Mouse (Mus musculus) ES-E14 (cell line): ENCODE data around the gene Fanca. TPM values are rescaled to one million over a fixed set of nuclear protein-coding genes. Genes with fewer than 3 reads are reported as not detected.

ENCODE experiments used
- DNase-seq: peaks from one replicate; pipeline ENCODE4 v3.0.0-alpha.2; 2013; ENCODE audit warnings: low read depth, low spot score
- H3K27ac ChIP-seq: 2 replicates; pipeline ENCODE4 v1.5.1; 2012; ENCODE audit warnings: low read depth, mild to moderate bottlenecking, low read length, moderate library complexity, mixed read lengths; ENCODE audit not compliant: poor library complexity, insufficient read depth, severe bottlenecking
- H3K36me3 ChIP-seq: 2 replicates; pipeline ENCODE4 v1.6.1; 2012; ENCODE audit warnings: mild to moderate bottlenecking, low read length, moderate library complexity, mixed read lengths; ENCODE audit not compliant: control insufficient read depth, poor library complexity, insufficient read depth, severe bottlenecking
- H3K4me1 ChIP-seq, 2 experiments: fragments of 150-350 bp in 1 of 2; sonication (generic) in 1 of 2; 2 replicates each; pipeline ENCODE4 v1.6.1; 2012; ENCODE audit warnings: low read length in 2 of 2, mild to moderate bottlenecking in 1 of 2, mixed read lengths in 1 of 2; ENCODE audit not compliant: control insufficient read depth in 2 of 2, insufficient read depth in 2 of 2, poor library complexity in 1 of 2
- H3K4me3 ChIP-seq, 2 experiments: fragments of 150-350 bp in 1 of 2; sonication (generic) in 1 of 2; 2 replicates each; pipeline ENCODE4 v1.5.1; 2012; ENCODE audit warnings: low read length in 2 of 2, low read depth in 1 of 2, mild to moderate bottlenecking in 1 of 2, mixed read lengths in 1 of 2; ENCODE audit not compliant: insufficient read depth in 1 of 2, poor library complexity in 1 of 2, severe bottlenecking in 1 of 2
- H3K9ac ChIP-seq: 2 replicates; pipeline ENCODE4 v1.6.1; 2012; ENCODE audit warnings: low read depth, mild to moderate bottlenecking, low read length, mixed read lengths; ENCODE audit not compliant: poor library complexity, insufficient read depth, severe bottlenecking
- H3K9me3 ChIP-seq: fragments of 150-350 bp; sonication (generic); 2 replicates; pipeline ENCODE4 v1.6.1; 2012; ENCODE audit warnings: low read depth, mild to moderate bottlenecking, low read length; ENCODE audit not compliant: control insufficient read depth, insufficient read depth
- CHD2 ChIP-seq: IDR thresholded peaks from 2 replicates; pipeline ENCODE4 v1.6.1; 2014; ENCODE audit warnings: mild to moderate bottlenecking, low read depth, low read length, inconsistent platforms
- HCFC1 ChIP-seq: IDR thresholded peaks from 2 replicates; pipeline ENCODE4 v1.6.1; 2012; ENCODE audit warnings: low read length, inconsistent platforms, borderline replicate concordance; ENCODE audit not compliant: insufficient read depth
- MAFK ChIP-seq: IDR thresholded peaks from 2 replicates; pipeline ENCODE4 v1.6.1; 2014; ENCODE audit warnings: mild to moderate bottlenecking, low read depth, low read length, inconsistent platforms; ENCODE audit not compliant: insufficient read depth
- ZC3H11A ChIP-seq: IDR thresholded peaks from 2 replicates; pipeline ENCODE4 v1.6.1; 2012; ENCODE audit warnings: low read depth, mild to moderate bottlenecking, inconsistent platforms, low read length, borderline replicate concordance
- ZNF384 ChIP-seq: IDR thresholded peaks from 2 replicates; pipeline ENCODE4 v1.6.1; 2012; ENCODE audit warnings: low read depth, low read length, inconsistent platforms
- in situ Hi-C, 2 experiments: fragments of 600-800 bp; cut with MboI; formaldehyde crosslinking; loops; one replicate each; pipeline ENCODE4 v1.15.1; 2025; ENCODE audit warnings: low sequenced_read_pairs in 2 of 2, inconsistent platforms in 1 of 2; ENCODE audit not compliant: unreplicated experiment in 2 of 2
- total RNA-seq: library from RNA; depleted of rRNA; stranded (reverse); fragments of 300-350 nt; gene quantifications from 2 replicates; pipeline ENCODE4 v1.2.3, GENCODE M21; 2012

Gene Fanca
- total RNA-seq, 1 experiment = 31.7 TPM

DNA sequence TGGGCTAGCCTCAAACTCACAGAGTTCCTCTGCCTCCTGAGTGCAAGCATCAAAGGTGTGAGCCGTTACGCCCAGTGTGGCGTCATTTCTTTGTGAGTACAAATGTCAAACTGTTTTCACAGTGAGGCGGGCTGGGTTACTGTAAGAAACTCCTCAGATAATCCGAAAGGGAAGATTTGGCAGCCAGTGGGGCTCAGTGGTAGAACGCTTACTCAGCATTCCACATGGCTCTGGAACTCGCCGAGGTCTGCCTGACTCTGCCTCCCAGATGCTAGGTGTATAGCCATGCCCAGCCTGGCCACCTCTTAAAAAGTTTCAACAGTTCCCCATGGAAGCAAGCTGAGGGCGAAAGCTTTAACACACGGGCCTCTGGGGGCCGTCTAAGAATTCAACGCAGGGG is 33.7 kb upstream of the Fanca start:
- peaks cover 7% of the 10 kb centered on the region; the same call in 1 of the 2 replicates for H3K36me3 ChIP-seq
- TF ChIP-seq CHD2 = no peak
- TF ChIP-seq MAFK = peak; percentile 75
- H3K27ac ChIP-seq = no peak overlapping the region
- no peak overlapping the region for H3K9ac ChIP-seq
- H3K4me1 ChIP-seq = peaks cover 2% of the 10 kb centered on the region in 2 experiments; a peak in 2 of 4 replicates
- no peaks in the 10 kb centered on the region for H3K9me3 ChIP-seq
- in situ Hi-C loops = no loop called here
- H3K4me3 ChIP-seq = no peak overlapping the region
- DNase-seq = no peak

DNA sequence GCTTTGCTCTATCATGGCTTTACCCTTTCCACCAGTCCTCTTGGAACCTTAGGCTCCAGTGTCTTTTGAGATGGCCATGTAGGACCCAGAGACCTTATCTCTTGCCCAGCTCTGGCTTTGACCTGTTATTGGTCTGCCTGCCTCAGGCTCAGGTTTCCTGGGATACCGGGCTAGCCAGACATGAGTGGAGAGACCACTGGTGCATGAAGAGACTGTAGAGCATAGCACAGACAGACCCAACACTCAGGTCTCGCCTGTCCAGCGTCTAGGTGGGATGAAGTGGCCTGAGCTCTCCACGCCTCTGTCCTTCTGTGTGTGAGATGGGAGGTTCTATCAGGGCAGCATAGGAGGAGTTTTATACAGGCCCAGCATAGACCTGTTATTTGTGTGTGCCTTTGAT is 30.7 kb upstream of the Fanca start:
- H3K9me3 ChIP-seq = no peaks in the 10 kb centered on the region
- H3K9ac ChIP-seq = no peak overlapping the region
- no peak overlapping the region for H3K27ac ChIP-seq
- TF ChIP-seq HCFC1 (no peak), ZC3H11A (no peak), CHD2 (no peak), ZNF384 (no peak), MAFK (no peak)
- peaks cover 3% of the 10 kb centered on the region; the same call in 1 of the 2 replicates for H3K36me3 ChIP-seq
- DNase-seq = no peak
- H3K4me1 ChIP-seq = peaks cover 2% of the 10 kb centered on the region in 2 experiments; a peak in 2 of 4 replicates
- in situ Hi-C loops = no loop called here
- no peak overlapping the region for H3K4me3 ChIP-seq

DNA sequence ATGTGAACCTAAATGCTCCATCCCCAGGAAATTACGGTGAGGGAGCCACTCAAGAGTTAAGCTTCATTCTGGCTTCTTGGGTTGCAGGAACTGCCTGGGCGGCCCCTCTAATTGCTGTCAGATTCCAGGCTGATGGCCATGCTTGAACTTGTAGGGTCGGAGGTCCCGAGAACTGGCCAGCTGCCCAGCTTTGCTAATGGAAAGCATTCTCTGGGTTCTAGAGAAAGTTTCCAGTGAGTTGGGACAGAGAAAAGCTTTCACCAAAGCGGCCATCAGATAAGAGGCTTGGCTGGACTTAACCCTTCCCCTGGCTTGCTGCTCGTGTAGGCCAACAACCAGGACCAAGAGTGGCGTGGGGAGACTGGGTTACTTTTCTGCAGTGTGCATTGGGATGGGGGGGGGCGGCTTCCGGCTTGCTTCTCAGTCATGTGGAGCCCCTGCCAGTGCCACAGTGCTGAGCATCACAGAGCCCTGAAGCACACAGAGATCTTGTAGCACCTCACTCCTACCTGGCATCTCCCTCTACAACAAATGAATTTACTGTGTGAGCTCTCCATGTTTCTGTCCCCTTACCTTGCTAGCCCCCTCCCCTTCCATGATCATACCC is 30.0 kb upstream of the Fanca start:
- in situ Hi-C loops = no loop called here
- no peak overlapping the region for H3K9ac ChIP-seq
- TF ChIP-seq ZC3H11A = no peak
- no peak for TF ChIP-seq CHD2
- no peak for TF ChIP-seq HCFC1
- no peak for TF ChIP-seq MAFK
- TF ChIP-seq ZNF384 = no peak
- H3K27ac ChIP-seq = no peak overlapping the region
- DNase-seq = no peak
- no peaks in the 10 kb centered on the region for H3K9me3 ChIP-seq
- peaks cover 3% of the 10 kb centered on the region; the same call in 1 of the 2 replicates for H3K36me3 ChIP-seq
- no peak overlapping the region for H3K4me3 ChIP-seq
- peaks cover 0 to 6% of the 10 kb centered on the region in 2 experiments; a peak in 2 of 4 replicates for H3K4me1 ChIP-seq

DNA sequence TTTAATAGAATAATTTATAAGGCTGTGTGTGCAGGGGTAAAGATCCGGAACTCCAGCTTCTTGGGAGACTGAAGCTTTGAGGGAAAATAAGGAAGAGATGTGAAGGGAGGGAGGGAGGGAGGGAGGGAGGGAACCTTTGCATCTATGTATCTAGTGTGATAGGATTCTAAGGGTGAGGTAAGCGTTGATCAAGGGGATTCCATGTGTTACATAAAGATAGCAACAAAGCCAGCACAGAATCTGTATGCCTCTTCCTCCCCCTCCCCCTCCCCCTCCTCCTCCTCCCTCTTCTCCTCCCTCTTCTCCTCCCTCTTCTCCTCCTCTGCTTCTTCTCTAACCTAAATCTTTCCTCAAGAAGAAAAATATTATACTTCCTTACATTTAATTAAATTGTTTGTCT is 28.9 kb upstream of the Fanca start:
- Histone ChIP-seq H3K9ac (no peak overlapping the region), H3K4me1 (peaks cover 1 to 5% of the 10 kb centered on the region in 2 experiments; a peak in 1 of 4 replicates), H3K9me3 (no peaks in the 10 kb centered on the region), H3K4me3 (no peak overlapping the region), H3K27ac (no peak overlapping the region), H3K36me3 (peaks cover 3% of the 10 kb centered on the region; the same call in 1 of the 2 replicates)
- TF ChIP-seq ZC3H11A (no peak), HCFC1 (no peak), MAFK (no peak), CHD2 (no peak), ZNF384 (no peak)
- in situ Hi-C loops = no loop called here
- no peak for DNase-seq
